Comparison of ENCODE assay signal across 11 mouse cellular contexts in genomic region chr17:12121226-12121794, GRCm38 (mm10). TPM values are rescaled to one million over a fixed set of nuclear protein-coding genes. Genes with fewer than 3 reads are reported as not detected.
DNase-seq lines count a peak whose midpoint lies in the region; ATAC-seq and TF ChIP-seq lines count a peak whose summit lies in the region.
"Had no signal": no experiment of that assay in that cellular context is flagged by ENCODE, and none has a peak within 500 bp of the region (broad histone marks: within the 10 kb centered on the region; RNA-seq: fewer than 3 reads in every experiment).

No protein-coding gene starts in this region.

- no peak for ATAC-seq in hindbrain, embryonic 13.5 days (ENCODE audit: low FRiP score)
- ATAC-seq in liver, embryonic 14.5 days (ENCODE audit: insufficient read depth), result no peak

- H3K9ac ChIP-seq in hindbrain, embryonic 13.5 days, result 0 out of 2 replicates have a peak overlapping the region, but pooled peaks have one; percentile 13
- peak overlapping the region; percentile 98 for H3K9ac ChIP-seq in liver, embryonic 14.5 days (replicated peaks)

- 0 out of 2 replicates have a peak, but pooled peaks cover 3% of the 10 kb centered on the region for H3K9me3 ChIP-seq in hindbrain, embryonic 13.5 days
- H3K9me3 ChIP-seq in hindbrain, embryonic 10.5 days, result 0 out of 2 replicates have a peak, but pooled peaks cover 5% of the 10 kb centered on the region
- H3K9me3 ChIP-seq in liver, embryonic 14.5 days (ENCODE audit: control insufficient read depth, low read length), result no peaks in the 10 kb centered on the region
- H3K9me3 ChIP-seq: neural tube, embryonic 13.5 days had no signal

- TF ChIP-seq CTCF in liver, embryonic 14.5 days (IDR thresholded peaks at IDR 0.05; ENCODE audit: low read depth), result no peak

- H3K27me3 ChIP-seq in hindbrain, embryonic 13.5 days, result no peaks in the 10 kb centered on the region
- no peaks in the 10 kb centered on the region for H3K27me3 ChIP-seq in hindbrain, embryonic 10.5 days (ENCODE audit: insufficient read depth, poor library complexity, severe bottlenecking)
- no peaks in the 10 kb centered on the region for H3K27me3 ChIP-seq in liver, embryonic 14.5 days (ENCODE audit: control insufficient read depth, insufficient read depth, low read length)
- H3K27me3 ChIP-seq: neural tube, embryonic 13.5 days had no signal

- no peak for DNase-seq in hindbrain, embryonic 10.5 days (ENCODE audit: low spot score)
- DNase-seq in 3T3-L1 (ENCODE audit: low read depth, low spot score) (peak; percentile 47), R1 (ENCODE audit: low read depth, low spot score) (peak; percentile 10)
- no peak for DNase-seq in liver, embryonic 14.5 days (ENCODE audit: low read depth in 3 of 3, low spot score in 3 of 3)
- DNase-seq in embryo, embryonic 11 days, result no peak
- DNase-seq in embryo, embryonic 10 days (ENCODE audit: low spot score), result no peak
- DNase-seq: gastrocnemius, postnatal 25 days; right cerebral cortex, postnatal 14 days had no signal

- no peak overlapping the region for H3K27ac ChIP-seq in hindbrain, embryonic 13.5 days
- no peak overlapping the region for H3K27ac ChIP-seq in hindbrain, embryonic 10.5 days
- H3K27ac ChIP-seq in liver, embryonic 14.5 days, result peak overlapping the region; percentile 31
- H3K27ac ChIP-seq: kidney, postnatal 0 days; neural tube, embryonic 13.5 days had no signal

- H3K4me2 ChIP-seq in hindbrain, embryonic 13.5 days, result peak overlapping the region; percentile 85; the same call in 1 of the 2 replicates
- H3K4me2 ChIP-seq in liver, embryonic 14.5 days (ENCODE audit: low read depth), result peak overlapping the region; percentile 100

- no peak overlapping the region for H3K4me3 ChIP-seq in hindbrain, embryonic 13.5 days
- H3K4me3 ChIP-seq in hindbrain, embryonic 10.5 days, result no peak overlapping the region; the same call in 1 of the 2 replicates
- H3K4me3 ChIP-seq in liver, embryonic 14.5 days (ENCODE audit: insufficient read depth in 1 of 2, low read depth in 2 of 2, low read length in 2 of 2), result peak overlapping the region; percentile 48 to 86

- H3K36me3 ChIP-seq in hindbrain, embryonic 13.5 days, result peaks cover 26% of the 10 kb centered on the region
- H3K36me3 ChIP-seq in hindbrain, embryonic 10.5 days, result peaks cover 32% of the 10 kb centered on the region
- peaks cover 20% of the 10 kb centered on the region for H3K36me3 ChIP-seq in liver, embryonic 14.5 days (replicated peaks; ENCODE audit: control insufficient read depth, insufficient read depth, low read depth)

- 89% methylated on average over 7 of the region's 7 CpGs for WGBS in hindbrain, embryonic 13.5 days
- WGBS in hindbrain, embryonic 10.5 days, result 88% methylated on average over 7 of the region's 7 CpGs
- WGBS in liver, embryonic 14.5 days (ENCODE audit: insufficient replicate concordance), result 77% methylated on average over 7 of the region's 7 CpGs

- peaks cover 27% of the 10 kb centered on the region for H3K4me1 ChIP-seq in hindbrain, embryonic 13.5 days (replicated peaks)
- peaks cover 27% of the 10 kb centered on the region for H3K4me1 ChIP-seq in hindbrain, embryonic 10.5 days (replicated peaks)
- peaks cover 34 to 36% of the 10 kb centered on the region in 2 experiments for H3K4me1 ChIP-seq in liver, embryonic 14.5 days (replicated peaks; ENCODE audit: control insufficient read depth in 2 of 2, insufficient read depth in 2 of 2, low read length in 1 of 2)

- no peak for TF ChIP-seq EP300 in liver, embryonic 14.5 days (IDR thresholded peaks at IDR 0.05; ENCODE audit: low read depth)

RNA-seq across cellular contexts. Expression of gene Agpat4, which starts 2.8 kb away (rescaled TPM):
- polyA plus RNA-seq in hindbrain, embryonic 13.5 days (2015; fragmentation: Nextera tagmentation; extraction: Ambion mirVana), result 55.2 and 60.2 TPM in 2 replicates
- 44.4 and 47.0 TPM in 2 replicates for polyA plus RNA-seq in hindbrain, embryonic 10.5 days (2016; fragmentation: Nextera tagmentation; extraction: Ambion mirVana)
- polyA plus RNA-seq in liver, embryonic 14.5 days (2012; rRNA removed), result 15.0 and 16.2 TPM in 2 replicates
- polyA plus RNA-seq in liver, embryonic 14.5 days (2014; fragmentation: Nextera tagmentation; extraction: Ambion mirVana), result 10.5 and 12.1 TPM in 2 replicates

Comparison
In these comparisons a context has a peak if more than half of its experiments do, and no peak if none do; other contexts are left out.
1. H3K4me3 ChIP-seq: peak in liver, embryonic 14.5 days (2 of 2); none in hindbrain, embryonic 13.5 days (single experiment) and hindbrain, embryonic 10.5 days (single experiment).
2. DNase-seq: peak in 3T3-L1 (single experiment) and R1 (single experiment); none in hindbrain, embryonic 10.5 days (single experiment), liver, embryonic 14.5 days (0 of 3), embryo, embryonic 11 days (single experiment) and embryo, embryonic 10 days (single experiment).